Mouse (Mus musculus): ENCODE measurements at regions not wholly inside any gene's neighbourhood (a gene's known extent, or its start where the extent isn't known, plus 50 kb on each side); places are given as distances from the start of the nearest gene placed in this dataset.

DNA sequence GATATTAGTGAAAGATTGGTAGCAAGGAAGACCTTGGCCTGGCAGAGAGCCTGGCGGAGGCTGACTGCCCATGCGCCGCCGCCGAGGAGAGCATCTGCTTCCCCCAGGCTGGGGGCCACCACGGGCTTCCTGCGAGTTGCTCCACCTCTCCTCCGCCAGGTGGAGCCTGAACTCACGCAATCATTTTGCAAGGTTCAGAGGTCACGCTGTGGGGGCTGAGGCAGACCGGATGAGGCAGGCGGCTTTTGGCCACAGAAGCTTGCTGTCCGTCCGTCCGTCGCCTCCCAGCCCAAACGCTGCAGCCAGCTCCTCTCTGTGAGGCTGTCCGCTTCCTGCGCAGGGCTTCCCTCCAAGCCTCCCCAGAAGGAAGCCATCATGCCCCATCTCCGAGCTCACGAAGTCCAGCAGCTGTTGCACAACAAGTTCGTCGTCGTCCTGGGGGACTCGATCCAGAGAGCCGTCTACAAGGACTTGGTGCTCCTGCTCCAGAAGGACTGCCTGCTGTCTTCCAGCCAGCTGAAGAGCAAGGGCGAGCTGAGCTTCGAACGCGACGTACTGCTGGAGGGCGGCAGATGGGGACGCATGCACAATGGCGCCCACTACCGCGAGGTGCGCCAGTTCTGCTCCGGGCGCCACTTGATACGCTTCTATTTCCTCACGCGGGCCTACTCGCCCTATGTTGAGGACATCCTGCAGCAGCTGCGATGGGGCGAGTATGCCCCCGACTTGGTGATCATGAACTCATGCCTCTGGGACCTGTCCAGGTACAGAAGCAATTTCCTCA lies 269.3 kb upstream of the Erbb4 start:
- DNase-seq (ENCODE audit: inconsistent ontology term): no peak

DNA sequence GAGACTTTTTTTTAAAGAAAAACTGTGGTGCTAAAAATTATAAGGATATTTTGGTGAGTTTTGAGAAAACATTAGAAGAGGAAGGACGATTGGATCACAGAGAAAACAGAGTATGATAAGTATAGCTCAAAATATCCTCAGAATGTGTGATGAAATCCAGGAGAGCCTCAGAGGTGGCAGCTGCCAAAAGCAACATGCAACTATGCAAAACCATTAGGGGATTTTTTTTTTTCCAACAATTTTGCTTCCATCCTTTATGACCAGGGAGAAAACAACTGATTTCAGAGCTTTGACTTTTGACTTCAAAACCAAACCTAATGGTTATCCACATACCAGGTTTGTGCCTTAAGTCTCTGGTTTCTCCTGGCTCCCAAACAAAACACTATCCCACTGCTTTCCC lies 267.4 kb upstream of the Erbb4 start:
- peak; percentile 45 for DNase-seq (ENCODE audit: inconsistent ontology term)

DNA sequence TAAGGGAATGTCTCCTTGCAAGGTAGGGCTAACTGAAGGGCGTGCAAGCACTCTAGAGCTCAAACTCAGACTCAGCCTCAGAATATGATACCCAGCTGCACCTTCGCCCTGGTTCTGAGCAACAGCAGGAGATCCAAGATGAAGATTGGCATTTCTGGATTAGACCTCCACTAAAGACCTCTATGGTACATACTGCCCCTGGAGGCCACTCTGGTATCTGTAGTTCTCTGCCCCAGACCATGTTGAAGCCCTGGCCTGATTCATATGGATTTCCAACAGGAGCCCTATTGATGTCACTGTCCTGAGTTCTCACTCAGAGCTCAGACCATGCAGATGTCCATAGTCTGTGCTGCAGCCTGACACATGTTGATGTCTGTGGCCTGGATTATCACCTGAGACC lies 262.2 kb upstream of the Erbb4 start:
- DNase-seq (ENCODE audit: inconsistent ontology term): no peak

DNA sequence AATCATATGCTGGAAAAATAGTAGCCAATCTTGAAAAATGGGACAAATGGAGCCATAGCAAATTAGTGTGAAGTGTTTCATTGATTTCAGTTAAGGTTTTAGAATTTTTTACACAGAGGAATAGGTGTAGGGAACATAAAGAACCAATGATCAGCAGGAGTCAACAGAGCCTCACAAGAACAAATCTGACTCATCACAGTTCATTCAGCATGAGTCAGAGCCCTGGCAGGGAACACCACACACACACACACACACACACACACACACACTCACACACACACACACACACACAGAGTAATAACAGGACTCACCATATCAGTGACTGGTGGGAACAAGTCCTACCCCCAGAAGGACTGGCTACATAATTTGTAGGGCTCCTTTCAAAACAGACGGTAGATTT lies 259.7 kb upstream of the Erbb4 start:
- DNase-seq (ENCODE audit: inconsistent ontology term): peak; percentile 72

DNA sequence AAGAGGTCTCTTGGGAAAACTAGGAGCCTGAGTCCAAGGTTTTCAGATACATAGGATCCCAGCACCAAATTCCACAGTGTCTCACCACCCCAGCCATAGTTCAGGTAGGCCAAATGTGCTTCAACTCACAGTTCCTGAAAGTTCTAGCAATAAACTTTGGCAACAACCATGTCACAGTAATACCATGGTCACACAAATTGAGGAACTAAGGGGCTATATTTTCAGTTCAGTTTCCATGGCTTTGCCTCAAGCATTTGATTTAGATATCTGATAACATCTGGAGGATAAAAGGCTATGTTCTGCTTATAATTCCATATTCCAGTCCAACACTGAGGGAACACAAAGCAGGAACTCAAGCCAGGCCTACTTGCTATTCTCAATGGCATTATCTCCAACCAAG lies 256.2 kb upstream of the Erbb4 start:
- no peak for DNase-seq (ENCODE audit: inconsistent ontology term)

DNA sequence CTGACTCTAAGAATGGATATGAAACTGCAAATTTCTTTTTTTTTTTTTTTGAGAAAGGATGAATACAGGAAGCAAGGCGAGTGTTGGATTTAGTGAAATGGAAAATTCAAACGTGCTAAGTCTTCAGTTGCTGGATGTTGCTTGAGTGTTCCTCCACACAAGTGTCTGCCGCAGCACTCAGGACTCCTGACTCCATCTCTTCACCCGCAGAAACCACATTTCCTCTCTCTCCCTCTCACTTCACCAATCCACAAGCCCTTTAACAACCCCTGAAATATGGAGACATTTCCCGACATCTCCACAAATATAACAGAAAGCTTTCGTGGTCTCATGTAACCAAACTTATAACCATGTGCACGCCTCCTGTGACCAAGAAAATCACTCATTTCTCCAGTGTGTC lies 249.7 kb upstream of the Erbb4 start:
- DNase-seq (ENCODE audit: inconsistent ontology term): no peak

DNA sequence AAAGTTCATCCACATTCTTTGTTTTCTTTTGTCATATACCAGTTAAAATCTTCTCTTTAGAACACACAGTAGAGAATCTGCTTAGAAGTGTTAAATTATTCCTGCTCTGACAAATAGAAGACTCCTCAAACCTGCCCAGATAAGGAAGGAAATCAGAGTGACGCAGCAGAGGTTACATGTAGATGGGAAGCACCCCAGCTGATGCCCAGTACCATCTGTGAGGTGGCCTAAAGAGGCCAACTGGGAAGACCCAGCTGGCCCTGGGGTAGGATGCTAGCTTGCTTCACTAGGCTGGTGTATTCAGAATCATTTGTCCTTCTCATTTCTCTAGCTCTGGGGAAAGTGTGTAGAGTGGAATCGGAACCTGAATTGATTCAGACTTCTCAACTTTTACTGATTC lies 242.6 kb upstream of the Erbb4 start:
- no peak for DNase-seq (ENCODE audit: inconsistent ontology term)

DNA sequence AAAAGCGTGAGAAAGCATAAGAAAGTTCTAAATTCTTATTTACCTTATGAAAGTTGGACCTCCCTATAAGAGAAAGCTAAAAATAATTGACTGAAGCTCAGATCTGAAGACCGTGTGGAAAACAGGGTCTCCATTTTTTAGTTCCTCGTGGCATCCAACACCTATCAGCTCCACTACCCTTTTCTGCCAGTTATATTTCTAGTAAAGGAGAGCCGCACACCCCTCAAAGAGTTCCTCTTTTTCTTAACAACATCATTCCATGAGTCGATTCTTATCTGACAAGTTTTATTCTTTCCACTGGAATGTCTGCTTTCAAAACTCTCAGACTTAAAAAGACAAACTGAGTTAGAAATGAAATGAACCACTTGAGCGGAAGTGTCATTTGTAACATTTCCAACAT lies 242.0 kb upstream of the Erbb4 start:
- DNase-seq (ENCODE audit: inconsistent ontology term): peak; percentile 58

DNA sequence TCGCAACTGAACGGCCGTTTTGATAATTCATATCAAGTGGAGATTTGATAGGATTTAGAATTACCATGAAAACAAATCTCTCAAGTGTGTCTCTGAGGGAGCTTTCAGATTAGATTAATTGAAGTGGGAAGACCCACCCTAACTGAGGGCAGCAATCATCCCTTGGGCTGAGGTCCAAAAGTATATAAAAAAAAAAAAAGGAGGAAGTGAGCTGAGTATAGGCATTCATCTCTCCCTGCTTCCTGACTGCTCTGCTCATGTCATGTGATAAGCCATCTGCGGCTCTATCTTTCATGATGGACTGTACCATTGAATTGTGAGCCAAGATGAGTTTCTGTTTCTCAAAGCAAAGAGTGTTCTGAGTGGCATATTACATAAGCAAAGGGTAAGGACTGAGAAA lies 234.2 kb upstream of the Erbb4 start:
- no peak for DNase-seq (ENCODE audit: inconsistent ontology term)

DNA sequence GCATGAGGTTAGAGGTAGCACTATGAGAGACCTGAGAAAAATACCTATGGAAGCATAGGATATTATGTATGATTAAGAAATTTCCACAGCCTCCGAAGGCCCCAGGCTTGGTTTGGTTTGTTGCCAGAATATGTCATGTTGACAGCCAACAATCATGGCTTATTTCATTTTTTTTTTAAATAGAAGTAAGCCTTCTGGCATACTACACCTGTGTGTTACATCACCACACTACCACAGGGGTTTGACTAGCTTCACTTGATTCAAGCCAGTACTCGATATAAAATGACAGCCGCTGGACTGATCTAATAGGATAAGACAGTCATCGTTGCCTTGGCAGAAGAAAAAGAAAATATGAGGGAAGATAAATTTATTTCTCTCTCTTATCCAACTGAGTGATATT lies 232.6 kb upstream of the Erbb4 start:
- DNase-seq (ENCODE audit: inconsistent ontology term): no peak

DNA sequence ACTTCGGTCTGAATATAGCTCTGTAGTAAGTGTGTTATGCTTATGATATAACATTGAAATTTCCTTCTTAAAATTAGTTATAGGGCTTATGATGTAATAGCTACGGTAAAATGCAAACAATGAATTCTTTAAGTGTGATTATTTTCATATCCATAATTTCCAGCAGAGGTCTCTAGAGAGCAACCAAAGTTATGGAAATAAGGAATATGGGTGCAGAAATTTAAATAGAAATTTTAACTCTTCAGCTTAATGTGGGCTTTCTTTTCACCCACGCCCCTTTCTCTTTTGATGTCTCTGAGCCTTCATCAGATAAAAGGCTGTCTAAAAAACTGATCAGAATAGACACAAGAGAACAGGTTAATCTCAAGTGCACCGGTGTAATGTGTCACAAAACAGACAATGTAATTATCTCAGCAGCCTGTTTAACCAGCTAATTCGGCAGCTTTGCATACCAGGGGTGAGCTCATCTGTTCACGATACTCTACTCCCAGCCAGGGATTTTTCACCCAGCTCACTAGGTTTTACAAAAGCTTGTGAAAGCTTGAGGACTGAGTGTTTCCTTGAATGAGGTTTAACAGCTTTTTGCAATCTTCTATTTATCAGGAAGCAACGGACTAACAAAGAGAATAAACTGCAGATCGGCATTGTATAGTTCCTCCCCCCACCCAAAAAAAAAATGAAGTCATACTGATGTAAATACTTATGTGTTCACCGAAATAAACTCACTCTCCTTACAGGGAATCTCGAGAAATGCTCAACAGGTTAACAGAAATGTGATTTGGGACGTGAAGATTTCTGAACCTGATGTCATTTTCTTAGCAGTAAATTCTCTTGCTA lies 223.8 kb upstream of the Erbb4 start:
- peak; percentile 81 for DNase-seq (ENCODE audit: inconsistent ontology term)

DNA sequence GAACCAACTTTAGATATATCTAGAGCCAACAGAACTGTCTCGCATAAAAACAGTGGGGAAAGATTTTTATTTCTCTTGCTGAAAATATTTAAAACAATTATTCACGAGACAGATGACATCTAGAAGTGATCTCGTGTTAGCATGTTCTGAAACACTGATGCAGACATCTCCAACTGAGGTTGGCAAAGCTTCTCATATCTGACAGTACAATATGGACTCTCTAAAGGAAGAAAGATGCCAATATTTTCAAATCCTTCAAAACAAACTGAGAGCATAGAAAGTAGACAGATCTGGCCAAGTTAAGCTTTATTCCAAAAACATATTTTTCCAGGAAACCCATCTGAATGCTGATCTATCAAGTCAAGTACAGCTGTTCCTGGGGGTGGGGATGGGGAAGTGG lies 221.5 kb upstream of the Erbb4 start:
- no peak for DNase-seq (ENCODE audit: inconsistent ontology term)

DNA sequence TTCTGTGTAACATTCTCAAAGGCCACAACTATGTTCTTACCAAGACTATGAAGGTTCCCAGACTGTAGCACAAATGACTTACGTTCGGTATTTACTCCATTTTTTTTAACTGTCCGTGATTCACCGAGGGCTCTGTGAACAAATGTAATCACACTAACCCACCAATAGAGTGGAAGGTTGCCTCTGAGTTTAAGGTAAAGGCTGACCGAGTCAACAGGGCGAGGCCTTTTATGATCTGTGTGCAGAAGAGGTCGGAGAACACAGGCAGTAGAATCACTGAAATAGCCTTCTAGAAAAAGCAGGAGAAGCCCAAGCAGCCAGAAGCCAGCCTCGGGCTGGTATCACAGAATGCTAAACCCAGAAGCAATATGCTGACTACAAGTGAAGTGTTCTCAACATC lies 218.9 kb upstream of the Erbb4 start:
- DNase-seq (ENCODE audit: inconsistent ontology term): no peak

DNA sequence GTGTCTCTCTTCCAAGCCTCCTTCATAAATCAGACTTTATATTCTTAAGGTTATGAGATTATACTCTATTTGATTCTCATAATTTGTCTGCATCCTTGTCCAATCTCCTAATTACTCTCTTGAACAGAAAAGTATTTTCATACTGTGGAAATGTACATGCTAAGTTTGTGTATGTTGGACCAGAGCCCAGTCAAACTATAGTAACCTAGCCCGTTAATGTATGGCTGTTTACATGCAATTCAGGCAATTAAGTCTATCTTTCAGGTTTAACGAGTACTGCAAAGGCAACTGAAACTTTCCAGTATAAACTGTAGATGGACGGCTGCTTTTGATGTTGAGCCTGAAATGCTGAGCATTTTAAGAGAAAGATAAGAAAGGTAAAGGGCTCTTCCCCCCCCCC lies 211.7 kb upstream of the Erbb4 start:
- no peak for DNase-seq (ENCODE audit: inconsistent ontology term)

DNA sequence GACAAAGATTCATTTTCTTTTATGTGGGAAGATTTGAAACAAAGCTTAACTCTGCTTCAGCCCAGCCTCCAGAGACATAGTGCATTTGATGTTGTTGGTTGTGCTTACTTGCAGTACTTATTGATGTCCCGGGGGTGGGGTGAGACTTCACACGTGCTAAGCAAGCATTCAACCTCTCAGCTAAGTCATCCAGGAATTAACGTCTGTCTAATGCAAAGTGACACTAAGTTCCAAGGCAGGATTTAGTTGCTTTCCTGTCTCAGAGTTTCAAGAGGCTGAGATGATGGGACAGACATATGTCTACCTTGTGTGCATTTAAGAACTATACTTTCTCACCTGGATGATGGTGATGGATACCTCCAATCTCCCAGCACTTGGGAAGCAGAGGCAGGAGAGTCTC lies 189.0 kb upstream of the Erbb4 start:
- no peak for DNase-seq (ENCODE audit: inconsistent ontology term)

DNA sequence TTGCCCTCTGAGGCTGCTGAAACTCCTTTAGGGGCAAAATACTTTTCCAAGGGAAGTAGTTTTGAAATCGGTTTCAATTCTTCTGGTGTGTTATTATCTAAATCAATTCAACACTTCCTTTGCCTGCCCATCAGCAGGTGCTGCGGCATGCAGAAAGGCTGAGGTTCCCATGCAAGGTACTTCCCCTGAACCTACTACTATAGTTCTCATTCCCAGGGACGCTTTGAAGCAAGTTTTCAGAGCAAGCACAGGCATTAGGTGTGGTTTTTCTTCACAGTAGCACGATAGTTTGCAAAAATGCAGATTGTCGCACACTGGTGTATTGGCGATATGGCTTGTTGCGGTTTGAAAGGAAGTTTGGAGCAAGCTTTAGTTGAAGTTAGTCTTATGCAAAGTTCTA lies 183.5 kb upstream of the Erbb4 start:
- DNase-seq (ENCODE audit: inconsistent ontology term): no peak

DNA sequence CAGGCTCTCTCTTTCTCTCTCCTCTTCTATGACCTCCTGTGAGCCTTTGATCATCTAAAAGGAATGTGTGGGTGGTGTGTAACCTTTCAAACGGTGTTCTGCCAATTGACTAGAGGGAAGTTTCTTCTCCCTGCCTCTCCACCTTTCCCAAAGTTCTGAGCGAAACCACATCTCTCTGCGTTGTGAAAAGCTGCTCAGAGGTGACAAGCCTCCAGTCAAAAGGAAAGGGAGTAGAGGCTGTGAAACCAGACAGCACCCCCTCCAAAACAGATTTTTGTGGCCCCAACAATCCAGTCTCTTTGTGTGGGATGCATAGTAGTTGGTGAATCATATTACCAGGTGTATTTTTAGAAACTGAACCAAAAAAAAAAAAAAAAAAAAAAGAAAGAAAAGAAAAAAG lies 178.5 kb upstream of the Erbb4 start:
- DNase-seq (ENCODE audit: inconsistent ontology term): peak; percentile 62

DNA sequence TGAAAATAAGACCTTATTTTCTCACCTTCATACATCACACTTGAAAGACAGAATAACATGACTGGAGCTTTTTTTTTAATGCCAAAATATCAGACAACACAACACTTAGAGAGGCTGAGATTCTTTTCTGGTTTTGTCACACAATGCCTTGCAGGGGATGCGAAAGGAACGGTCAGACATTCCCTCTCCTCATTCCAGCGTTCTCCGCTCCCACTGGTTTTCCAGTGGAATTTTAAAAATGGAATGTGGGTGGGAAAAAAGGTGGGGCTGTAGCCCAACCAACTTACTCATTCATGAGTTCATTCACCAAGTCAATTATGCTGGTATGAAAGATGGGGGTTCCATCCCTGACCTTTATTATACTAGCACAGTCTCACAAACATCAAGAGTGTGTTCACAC lies 169.6 kb upstream of the Erbb4 start:
- DNase-seq (ENCODE audit: inconsistent ontology term): peak; percentile 79

DNA sequence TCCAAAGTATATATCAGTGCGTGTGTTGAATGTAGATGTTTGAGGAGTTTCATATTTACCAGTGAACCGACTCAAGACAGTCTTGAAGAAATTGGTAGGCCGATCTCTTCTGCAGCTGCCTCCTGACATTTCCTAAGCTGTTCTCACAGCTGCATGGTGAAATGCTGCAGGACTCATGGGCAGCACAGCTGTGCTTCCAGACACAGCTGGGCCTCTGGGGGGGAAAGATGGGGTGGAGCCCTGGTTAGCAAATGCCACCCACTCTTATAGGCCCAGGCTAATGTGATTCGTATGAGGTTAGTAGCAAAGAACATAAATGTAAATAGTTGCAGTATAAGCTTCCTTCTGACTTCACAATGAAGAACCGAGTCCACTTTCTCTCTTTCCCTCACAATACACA lies 139.8 kb upstream of the Erbb4 start:
- no peak for DNase-seq (ENCODE audit: inconsistent ontology term)

DNA sequence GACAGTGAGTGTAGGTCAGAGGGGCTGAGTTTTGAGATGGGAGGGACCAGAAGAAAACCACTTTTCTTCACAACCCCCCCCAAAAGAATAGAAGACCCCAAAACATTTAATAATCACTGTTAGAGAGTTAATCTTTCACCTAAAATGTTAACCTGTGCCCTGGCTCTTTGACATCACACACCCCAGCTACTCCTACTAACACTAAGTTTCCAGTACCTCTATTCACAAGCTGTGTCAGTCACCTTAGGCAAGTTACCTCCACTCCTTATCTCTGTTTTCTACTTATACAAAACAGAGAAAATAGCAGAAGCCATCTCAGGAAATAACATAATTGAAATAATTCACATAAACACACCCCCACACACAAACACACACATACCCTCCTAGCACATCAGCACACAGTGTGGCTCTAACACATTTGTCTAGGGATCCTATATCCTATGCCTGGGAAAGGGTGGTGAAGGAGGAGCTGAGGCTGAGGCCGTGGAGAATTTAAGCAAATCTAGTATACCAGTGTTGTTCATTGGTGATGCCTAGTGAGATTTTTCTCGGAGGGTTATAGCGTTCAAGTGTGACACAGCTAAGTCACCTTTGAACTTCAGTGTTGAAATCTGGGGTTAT lies 134.5 kb upstream of the Erbb4 start:
- no peak for DNase-seq (ENCODE audit: inconsistent ontology term)

DNA sequence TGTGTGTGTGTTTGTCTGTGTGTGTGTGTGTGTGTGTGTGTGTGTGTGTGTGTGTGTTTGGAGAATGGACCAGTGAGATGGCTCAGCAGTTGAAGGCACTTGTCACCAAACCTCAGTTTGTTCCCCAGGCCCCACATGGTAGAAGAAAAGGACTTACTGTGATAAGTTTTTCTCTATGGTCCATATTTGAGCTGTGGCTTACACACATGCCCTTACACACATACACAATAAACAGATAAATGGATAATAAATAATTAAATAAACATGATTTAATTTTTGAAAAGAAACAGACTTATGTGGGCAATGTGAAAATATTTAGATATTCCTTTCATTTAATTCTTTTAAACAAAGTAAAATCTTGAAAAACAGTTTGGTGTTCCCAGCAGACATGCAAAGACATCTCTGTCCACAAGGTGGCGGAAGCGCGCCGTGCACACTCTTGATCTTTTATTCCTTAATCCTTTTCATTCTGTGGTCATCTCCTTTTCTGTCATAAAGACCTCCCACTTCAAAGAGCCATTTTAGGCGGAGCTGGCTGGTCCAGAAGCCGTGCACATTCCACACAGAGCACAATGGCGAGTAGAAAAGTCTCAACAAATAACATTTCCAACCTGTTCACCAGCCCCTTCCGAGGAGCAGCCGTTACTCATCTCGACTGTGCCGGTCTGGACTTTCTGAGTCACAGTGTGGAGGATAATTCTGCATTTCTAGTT lies 133.8 kb upstream of the Erbb4 start:
- peak; percentile 84 for DNase-seq (ENCODE audit: inconsistent ontology term)

DNA sequence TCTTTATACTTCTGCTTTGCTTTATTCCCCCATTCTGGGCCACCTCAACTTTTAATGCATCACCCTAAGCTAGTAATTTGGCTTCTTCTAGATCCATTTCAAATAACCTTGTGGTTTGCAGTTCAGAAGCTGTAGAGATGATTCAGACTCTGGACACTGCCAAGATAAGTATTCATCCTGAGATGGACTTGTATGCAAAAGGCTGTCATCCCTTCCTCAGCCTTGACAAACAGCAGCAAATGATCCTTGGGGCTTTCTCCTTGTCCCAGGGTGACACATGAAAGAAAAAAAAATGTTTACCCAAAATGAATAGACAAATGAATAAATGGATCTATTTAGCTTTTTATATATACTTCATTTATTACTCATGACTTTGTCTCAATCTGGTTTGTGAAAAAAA lies 120.0 kb upstream of the Erbb4 start:
- DNase-seq (ENCODE audit: inconsistent ontology term): no peak

Data from Muller cell, postnatal 12 days (primary cell).